Mouse (Mus musculus) sigmoid colon, adult 10 weeks (tissue): ENCODE data around the gene Ajuba. TPM values are rescaled to one million over a fixed set of nuclear protein-coding genes. Genes with fewer than 3 reads are reported as not detected.

Experiments
- polyA plus RNA-seq: library from polyadenylated mRNA; stranded (reverse); fragments of 350-450 nt; fragmentation: Illumina TruSeq; extraction: RNeasy Lipid Tissue Mini Kit (QIAGEN cat#74804); gene quantifications from one replicate; pipeline ENCODE4 v1.2.3, GENCODE M21; 2014; ENCODE audit warnings: low read depth, low replicate concordance

Gene Ajuba
- 1.6 TPM for polyA plus RNA-seq

DNA sequence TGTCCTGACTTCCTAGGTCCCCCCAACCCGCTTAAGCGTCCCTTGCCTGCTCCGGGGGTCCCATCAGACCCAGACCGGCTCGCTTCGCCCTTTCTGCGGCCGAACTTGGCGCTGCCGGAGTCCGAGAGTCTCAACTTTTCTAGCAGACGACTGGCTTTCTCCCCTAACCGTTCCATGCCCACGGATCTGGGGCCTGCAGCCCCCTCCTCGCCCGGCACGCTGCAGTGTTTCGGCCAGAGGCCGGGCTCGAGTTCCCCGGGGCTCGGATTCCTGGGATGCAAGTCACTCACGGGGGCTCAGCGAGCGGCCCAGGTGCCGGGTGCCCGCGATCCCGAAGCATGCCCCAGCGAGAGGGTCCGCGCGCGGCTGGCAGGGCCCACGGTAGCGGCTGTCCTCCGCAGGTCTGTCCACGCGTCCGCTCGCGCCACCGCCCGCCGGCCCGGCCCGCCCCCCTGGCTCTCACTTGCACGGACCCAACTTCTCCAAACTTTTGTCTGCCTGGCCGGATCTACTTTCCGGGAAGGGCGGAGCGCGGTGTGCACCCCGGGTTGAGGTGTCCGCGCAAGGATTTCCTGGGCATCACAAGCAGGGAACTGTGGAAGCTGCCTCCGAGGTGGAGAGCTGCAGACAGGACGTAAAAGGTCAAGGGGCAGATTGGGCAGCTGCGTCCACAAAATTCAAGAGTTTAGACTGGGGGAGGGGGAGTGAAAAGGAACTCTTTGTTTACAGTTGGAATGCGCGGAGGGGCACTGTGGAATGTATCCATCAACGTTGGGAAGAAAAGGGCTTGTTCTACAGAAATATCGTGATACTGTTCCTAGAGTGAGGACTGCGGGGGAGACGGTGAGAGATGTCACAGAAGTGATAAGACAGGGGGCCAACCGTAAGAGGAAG lies at the start of gene Ajuba:
Ajuba (minus strand) TSS at position 470 of the 894 bp plus-strand sequence.

DNA sequence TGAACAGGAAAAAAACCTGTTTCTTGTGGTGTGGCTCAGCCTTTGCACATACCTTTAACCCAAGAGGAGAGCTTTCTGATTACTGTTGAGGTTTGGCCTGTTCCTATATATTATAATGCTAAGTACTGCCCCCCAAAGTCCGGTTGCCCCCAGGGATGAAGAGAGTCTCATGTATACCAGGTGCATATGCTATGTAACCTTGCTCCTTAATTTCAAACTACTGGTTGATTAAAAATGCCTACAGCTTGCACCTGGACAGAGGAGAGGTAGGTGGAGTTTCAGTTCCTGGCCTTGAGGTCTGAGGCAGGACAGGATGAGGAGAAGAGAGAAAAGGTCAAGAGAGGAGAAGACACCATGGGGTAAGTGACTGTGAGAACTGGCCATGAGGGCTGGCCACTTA lies 43.8 kb upstream of the Ajuba start, which contains the start of gene Psmb11:
Psmb11 (plus strand) TSS at position 301 of the 400 bp plus-strand sequence.

DNA sequence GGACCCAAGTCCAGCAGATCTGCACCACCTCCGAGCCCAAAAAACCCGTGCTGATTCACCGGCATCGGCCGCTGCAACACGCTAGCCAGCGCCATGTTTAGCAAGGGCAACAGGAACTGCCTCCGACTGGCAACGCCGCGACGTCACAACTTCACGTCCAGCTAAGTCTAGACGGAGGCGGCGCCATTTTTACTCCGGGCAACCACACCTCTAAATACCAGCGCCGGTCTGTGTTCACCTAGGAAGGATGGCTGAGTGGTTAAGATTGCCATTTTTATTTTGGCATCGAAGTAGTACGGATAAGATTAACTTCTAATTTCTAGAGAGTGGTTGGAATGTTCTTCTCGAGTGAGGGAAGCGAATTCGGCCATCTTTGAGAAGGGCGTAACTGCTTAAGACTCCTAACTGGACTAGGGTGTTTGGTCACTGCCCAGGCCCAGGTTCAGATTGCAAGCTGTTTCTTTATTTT lies 40.6 kb upstream of the Ajuba start, which contains the start of gene Psmb5:
Psmb5 (minus strand) TSS at position 126 of the 469 bp plus-strand sequence.

DNA sequence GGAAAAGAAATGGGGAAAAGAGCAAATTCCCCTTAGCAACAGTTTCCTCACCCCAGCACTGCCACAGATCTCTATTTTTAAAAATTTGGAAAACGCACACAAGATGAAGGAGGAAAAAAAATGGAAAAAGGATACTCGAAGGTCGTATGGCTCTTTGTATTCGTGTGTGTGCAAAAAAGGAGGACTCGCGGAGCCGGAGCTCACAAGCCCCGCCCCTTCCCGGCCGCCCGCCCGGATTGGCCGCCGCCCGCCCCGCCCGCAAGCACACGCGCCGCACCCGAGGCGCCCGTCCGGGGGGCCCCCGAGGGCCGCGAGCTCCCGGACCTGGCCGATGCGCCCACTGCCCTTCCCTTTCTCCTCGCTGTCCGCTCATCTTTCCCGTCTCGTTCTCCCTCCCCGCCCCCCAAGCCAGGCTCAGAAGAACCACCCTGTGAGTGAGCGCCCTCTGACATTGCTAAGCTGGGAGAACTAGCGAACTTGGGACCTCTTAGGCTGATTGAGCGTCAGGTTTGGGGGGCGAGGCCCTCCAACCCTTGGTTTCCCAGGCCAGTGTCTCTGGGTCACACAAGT lies 28.5 kb upstream of the Ajuba start, which contains the start of gene 4931414P19Rik:
4931414P19Rik (minus strand) TSS at position 242 of the 570 bp plus-strand sequence.

DNA sequence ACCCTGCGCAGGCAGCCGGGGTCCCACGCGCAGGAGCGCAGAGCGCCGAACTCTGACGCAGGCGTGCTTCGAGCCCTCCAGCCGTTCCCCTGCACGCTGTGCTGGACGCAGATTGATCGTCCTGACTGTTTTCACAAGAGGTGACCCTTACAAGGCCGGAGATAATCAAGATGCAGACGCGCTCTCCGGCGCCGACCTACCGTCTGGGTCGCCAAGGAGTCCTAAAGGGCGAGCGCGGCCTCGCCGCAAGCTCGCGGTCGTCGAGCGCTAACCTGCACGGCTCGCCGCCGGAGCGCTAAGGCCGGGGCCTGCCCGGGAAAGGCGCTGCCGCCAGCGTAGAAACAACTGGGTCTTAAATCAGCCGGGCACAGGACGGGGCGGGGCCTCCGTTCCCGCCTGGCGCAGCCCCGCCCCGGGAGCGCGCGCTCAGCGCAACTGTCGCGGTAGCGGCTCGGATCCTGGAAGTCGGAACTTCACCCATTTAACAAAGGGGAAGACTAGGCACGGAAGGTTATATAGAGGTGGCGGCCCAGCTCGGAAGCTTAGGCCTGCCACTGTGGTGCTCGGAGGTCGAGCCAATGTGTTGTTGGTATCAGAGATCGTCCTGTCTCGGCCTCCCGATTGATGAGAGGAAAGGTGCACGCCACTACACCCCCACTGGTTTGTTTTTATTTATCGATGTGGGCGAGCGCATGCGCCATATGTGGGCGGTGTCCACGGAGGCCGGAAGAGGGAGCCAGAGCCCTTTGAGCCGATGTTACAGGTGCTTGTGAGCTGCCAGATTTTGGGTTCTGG lies 23.2 kb downstream of the Ajuba start, which contains the start of gene Haus4:
Haus4 (minus strand) TSS at position 642 of the 795 bp plus-strand sequence.

Other genes with a start within 250 kb of the Ajuba start
- 15.8 TPM for gene Oxa1l, start 216.7 kb downstream of the Ajuba start, polyA plus RNA-seq
- 5.1 TPM for gene Slc7a7, start 159.8 kb downstream of the Ajuba start, polyA plus RNA-seq
- gene Mrpl52, start 150.6 kb downstream of the Ajuba start, polyA plus RNA-seq, result 54.2 TPM
- 30.0 TPM for gene Mmp14, start 145.9 kb downstream of the Ajuba start, polyA plus RNA-seq
- gene Lrp10, start 113.4 kb downstream of the Ajuba start, polyA plus RNA-seq, result 6.7 TPM
- gene Rem2, start 101.5 kb downstream of the Ajuba start, polyA plus RNA-seq, result 0.38 TPM
- 37.2 TPM for gene Prmt5, start 60.0 kb downstream of the Ajuba start, polyA plus RNA-seq
- 2.8 TPM for gene Haus4, start 22.9 kb downstream of the Ajuba start, polyA plus RNA-seq
- gene 4931414P19Rik, start 28.4 kb upstream of the Ajuba start, polyA plus RNA-seq, result 2.6 TPM
- gene Psmb5, start 40.5 kb upstream of the Ajuba start, polyA plus RNA-seq, result 1.9 TPM
- not detected for gene Psmb11, start 43.9 kb upstream of the Ajuba start, polyA plus RNA-seq
- gene Gm17606, start 63.4 kb upstream of the Ajuba start, polyA plus RNA-seq, result not detected
- gene Cdh24, start 63.8 kb upstream of the Ajuba start, polyA plus RNA-seq, result 0.32 TPM
- gene 1700123O20Rik, start 108.7 kb upstream of the Ajuba start, polyA plus RNA-seq, result 22.7 TPM
- 196 TPM for gene Acin1, start 109.4 kb upstream of the Ajuba start, polyA plus RNA-seq
- gene Gm29776, start 121.3 kb upstream of the Ajuba start, polyA plus RNA-seq, result not detected
- gene Cebpe, start 134.6 kb upstream of the Ajuba start, polyA plus RNA-seq, result not detected
- gene Slc7a8, start 204.4 kb upstream of the Ajuba start, polyA plus RNA-seq, result 2.9 TPM
- not detected for gene Rnf212b, start 236.6 kb upstream of the Ajuba start, polyA plus RNA-seq